Mouse (Mus musculus) neural tube, embryonic 14.5 days (tissue): Measurements from ENCODE around the gene Npas3. TPM values are rescaled to one million over a fixed set of nuclear protein-coding genes. Genes with fewer than 3 reads are reported as not detected.
A peak's percentile ranks its signal among the peaks of the same experiment; 100 is the strongest.

ENCODE experiments used
- ATAC-seq: fragments of 200-750 bp; cut with Nextera tagmentation; 2 replicates; pipeline ENCODE4 v1.8.0; 2017; ENCODE audit warnings: low read depth, mild to moderate bottlenecking, moderate TSS enrichment, moderate library complexity
- H3K27ac ChIP-seq: fragments of 300-500 bp; sonication (generic); 2 replicates; pipeline ENCODE4 v1.5.1; 2014; ENCODE audit warnings: low read depth, mild to moderate bottlenecking, control low read depth, low read length, moderate library complexity, mixed read lengths
- H3K27me3 ChIP-seq: fragments of 300-500 bp; sonication (generic); 2 replicates; pipeline ENCODE4 v1.6.1; 2014; ENCODE audit warnings: low read length; ENCODE audit not compliant: control insufficient read depth, insufficient read depth
- H3K36me3 ChIP-seq: fragments of 300-500 bp; sonication (generic); 2 replicates; pipeline ENCODE4 v1.6.1; 2014; ENCODE audit warnings: low read length, mixed read lengths; ENCODE audit not compliant: control insufficient read depth, insufficient read depth
- H3K4me1 ChIP-seq: fragments of 300-500 bp; sonication (generic); 2 replicates; pipeline ENCODE4 v1.6.1; 2014; ENCODE audit warnings: low read length; ENCODE audit not compliant: control insufficient read depth, insufficient read depth
- H3K4me2 ChIP-seq: fragments of 300-500 bp; sonication (generic); 2 replicates; pipeline ENCODE4 v1.6.1; 2014; ENCODE audit warnings: mild to moderate bottlenecking, low read depth, low read length, control low read depth
- H3K4me3 ChIP-seq: fragments of 300-500 bp; sonication (generic); 2 replicates; pipeline ENCODE4 v1.5.1; 2014; ENCODE audit warnings: low read depth, low read length, control low read depth, mixed read lengths
- H3K9ac ChIP-seq: fragments of 300-500 bp; sonication (generic); replicated peaks from 2 replicates; pipeline ENCODE4 v1.6.1; 2014; ENCODE audit warnings: low read depth, mild to moderate bottlenecking, control low read depth, low read length, mixed read lengths
- H3K9me3 ChIP-seq: fragments of 300-500 bp; sonication (generic); 2 replicates; pipeline ENCODE4 v1.6.1; 2016; ENCODE audit warnings: low read length; ENCODE audit not compliant: control insufficient read depth
- WGBS: fragments of 180-500 bp; shearing (Covaris S2); extraction: QIAGEN DNeasy Blood & Tissue Kit; methylation state at CpG from one replicate; pipeline ENCODE4 v1.1.7; 2014; 5-methylcytosine and 5-hydroxymethylcytosine counted together
- polyA plus RNA-seq: library from polyadenylated mRNA; unstranded; fragments of >200 nt; fragmentation: Nextera tagmentation; extraction: Ambion mirVana; gene quantifications from 2 replicates; pipeline ENCODE4 v1.2.1, GENCODE M21; 2014

Npas3 gene
- polyA plus RNA-seq, 1 experiment from 2014 or later: 29.1 TPM

- no peak overlapping the region for H3K4me2 ChIP-seq
- no peaks in the 10 kb centered on the region for H3K4me1 ChIP-seq
- ATAC-seq: no peak
- H3K9me3 ChIP-seq: no peaks in the 10 kb centered on the region
- no peaks in the 10 kb centered on the region for H3K36me3 ChIP-seq
- 96% methylated on average over 2 of the region's 2 CpGs for WGBS
- no peak overlapping the region for H3K9ac ChIP-seq
- no peak overlapping the region for H3K27ac ChIP-seq
- no peak overlapping the region for H3K4me3 ChIP-seq
- no peaks in the 10 kb centered on the region for H3K27me3 ChIP-seq
Observed at GRCm38 (mm10) chr12:53529345-53529744, 280.9 kb downstream of the Npas3 start.

- Histone ChIP-seq H3K27me3 (no peaks in the 10 kb centered on the region), H3K9me3 (no peaks in the 10 kb centered on the region), H3K4me1 (no peaks in the 10 kb centered on the region), H3K9ac (no peak overlapping the region), H3K4me2 (no peak overlapping the region), H3K27ac (no peak overlapping the region), H3K36me3 (no peaks in the 10 kb centered on the region), H3K4me3 (no peak overlapping the region)
- no peak for ATAC-seq
- WGBS: 14% methylated on average over 5 of the region's 5 CpGs
Observed at GRCm38 (mm10) chr12:53536816-53537215, 288.3 kb downstream of the Npas3 start.

GRCm38 (mm10) chr12:53556359-53556758 lies 307.9 kb downstream of the Npas3 start:
- Histone ChIP-seq H3K9ac (no peak overlapping the region), H3K9me3 (no peaks in the 10 kb centered on the region), H3K4me2 (no peak overlapping the region), H3K27me3 (no peaks in the 10 kb centered on the region), H3K27ac (no peak overlapping the region), H3K4me1 (no peaks in the 10 kb centered on the region), H3K36me3 (no peaks in the 10 kb centered on the region), H3K4me3 (no peak overlapping the region)
- 94% methylated on average over 2 of the region's 2 CpGs for WGBS
- ATAC-seq: no peak

- Histone ChIP-seq H3K9ac (no peak overlapping the region), H3K36me3 (no peaks in the 10 kb centered on the region)
- no peak for ATAC-seq
Observed at GRCm38 (mm10) chr12:53558259-53558658, 309.8 kb downstream of the Npas3 start.

GRCm38 (mm10) chr12:53566712-53567387 lies 318.4 kb downstream of the Npas3 start:
- Histone ChIP-seq H3K4me3 (no peak overlapping the region), H3K27me3 (no peaks in the 10 kb centered on the region), H3K27ac (no peak overlapping the region), H3K9ac (no peak overlapping the region), H3K4me2 (no peak overlapping the region; the same call in 1 of the 2 replicates), H3K9me3 (no peaks in the 10 kb centered on the region), H3K4me1 (peaks cover 4% of the 10 kb centered on the region), H3K36me3 (no peaks in the 10 kb centered on the region)
- ATAC-seq: peak; percentile 68; the same call in 1 of the 2 replicates
- WGBS: 33% methylated on average over 12 of the region's 12 CpGs

More at GRCm38 (mm10) chr12:53558259-53558658, 309.8 kb downstream of the Npas3 start:
- WGBS: 79% methylated on average over 1 of the region's 1 CpGs
- Histone ChIP-seq H3K9me3 (no peaks in the 10 kb centered on the region), H3K4me3 (no peak overlapping the region), H3K27me3 (no peaks in the 10 kb centered on the region), H3K27ac (no peak overlapping the region), H3K4me1 (no peaks in the 10 kb centered on the region), H3K4me2 (no peak overlapping the region)

- ATAC-seq: no peak
- Histone ChIP-seq H3K4me3 (no peak overlapping the region), H3K36me3 (no peaks in the 10 kb centered on the region), H3K4me2 (no peak overlapping the region), H3K4me1 (no peaks in the 10 kb centered on the region), H3K9ac (no peak overlapping the region), H3K27ac (no peak overlapping the region), H3K9me3 (no peaks in the 10 kb centered on the region), H3K27me3 (no peaks in the 10 kb centered on the region)
- WGBS: 91% methylated on average over 5 of the region's 5 CpGs
Observed at GRCm38 (mm10) chr12:53581181-53581580, 332.7 kb downstream of the Npas3 start.

- H3K4me2 ChIP-seq: peak overlapping the region; percentile 7; the same call in 1 of the 2 replicates
- H3K27me3 ChIP-seq: no peaks in the 10 kb centered on the region
- ATAC-seq: peak; percentile 55; the same call in 1 of the 2 replicates
- H3K9me3 ChIP-seq: no peaks in the 10 kb centered on the region
- WGBS: 42% methylated on average over 5 of the region's 5 CpGs
- H3K36me3 ChIP-seq: no peaks in the 10 kb centered on the region
- no peak overlapping the region for H3K4me3 ChIP-seq
- no peak overlapping the region for H3K9ac ChIP-seq
- peaks cover 16% of the 10 kb centered on the region for H3K4me1 ChIP-seq
- H3K27ac ChIP-seq: no peak overlapping the region; the same call in 1 of the 2 replicates
Observed at GRCm38 (mm10) chr12:53587249-53587648, 338.8 kb downstream of the Npas3 start.

GRCm38 (mm10) chr12:53587691-53588504 lies 339.4 kb downstream of the Npas3 start:
- Histone ChIP-seq H3K4me1 (peaks cover 16% of the 10 kb centered on the region), H3K36me3 (no peaks in the 10 kb centered on the region), H3K9ac (no peak overlapping the region), H3K27me3 (no peaks in the 10 kb centered on the region), H3K4me2 (peak overlapping the region; percentile 7; the same call in 1 of the 2 replicates), H3K27ac (peak overlapping the region; percentile 7; the same call in 1 of the 2 replicates), H3K4me3 (no peak overlapping the region), H3K9me3 (no peaks in the 10 kb centered on the region)
- peak; percentile 94 for ATAC-seq
- 39% methylated on average over 19 of the region's 19 CpGs for WGBS

- Histone ChIP-seq H3K9me3 (no peaks in the 10 kb centered on the region), H3K4me3 (no peak overlapping the region), H3K9ac (no peak overlapping the region), H3K4me2 (no peak overlapping the region), H3K27me3 (no peaks in the 10 kb centered on the region), H3K4me1 (peaks cover 16% of the 10 kb centered on the region), H3K36me3 (no peaks in the 10 kb centered on the region), H3K27ac (no peak overlapping the region)
- ATAC-seq: no peak
- WGBS: 40% methylated on average over 6 of the region's 6 CpGs
Observed at GRCm38 (mm10) chr12:53589446-53589961, 341.0 kb downstream of the Npas3 start.
